Mouse (Mus musculus): Measurements from ENCODE around the gene Vmn2r79. TPM values are rescaled to one million over a fixed set of nuclear protein-coding genes. Genes with fewer than 3 reads are reported as not detected.

Gene Vmn2r79
- not detected for polyA plus RNA-seq (2015; fragmentation: Illumina TruSeq; extraction: RNeasy Lipid Tissue Mini Kit (QIAGEN cat#74804); ENCODE audit: low read depth, low replicate concordance)

GRCm38 (mm10) chr7:86995815-86996214 is at the start of gene Vmn2r79:
Gene Vmn2r79 (plus strand): TSS chr7:86996115.

Other genes starting within 250 kb of the Vmn2r79 start
- 7.3 TPM for gene Folh1, start 220.2 kb upstream of the Vmn2r79 start, polyA plus RNA-seq (2015; fragmentation: Illumina TruSeq; extraction: RNeasy Lipid Tissue Mini Kit (QIAGEN cat#74804); ENCODE audit: low read depth, low replicate concordance)
- gene Vmn2r77, start 201.1 kb upstream of the Vmn2r79 start, polyA plus RNA-seq (2015; fragmentation: Illumina TruSeq; extraction: RNeasy Lipid Tissue Mini Kit (QIAGEN cat#74804); ENCODE audit: low read depth, low replicate concordance): not detected
- gene Vmn2r78, start 81.0 kb upstream of the Vmn2r79 start, polyA plus RNA-seq (2015; fragmentation: Illumina TruSeq; extraction: RNeasy Lipid Tissue Mini Kit (QIAGEN cat#74804); ENCODE audit: low read depth, low replicate concordance): not detected
- 0.22 TPM for gene Nox4, start 250.0 kb downstream of the Vmn2r79 start, polyA plus RNA-seq (2015; fragmentation: Illumina TruSeq; extraction: RNeasy Lipid Tissue Mini Kit (QIAGEN cat#74804); ENCODE audit: low read depth, low replicate concordance)

All from brain, adult 10 weeks (tissue).